Mouse (Mus musculus) gastrocnemius, postnatal 25 days (tissue): Measurements from ENCODE around the gene Gm5640. TPM values are rescaled to one million over a fixed set of nuclear protein-coding genes. Genes with fewer than 3 reads are reported as not detected.
"Not testable (repeated sequence)": the region's sequence is repeated elsewhere in the genome, so short reads cannot be mapped to it uniquely, and the experiment has no call there.

ENCODE experiments used
- DNase-seq: peaks from one replicate; pipeline ENCODE4 v3.0.0; 2022
- long read RNA-seq, 2 experiments: library from polyadenylated mRNA; stranded (forward); transcript quantifications; one replicate each; pipeline ENCODE4 v2.0.0; 2021
- total RNA-seq, 2 experiments: library from RNA; stranded (reverse); gene quantifications; 1 replicate in 1 of 2; 2 replicates in 1 of 2; pipeline ENCODE4 v1.2.3; 2021

Gm5640 gene
- not detected for total RNA-seq
- long read RNA-seq, experiment 1, result 0 reads
- long read RNA-seq, experiment 2, result 0 reads

- DNase-seq, result not testable (repeated sequence)
These were observed at the start of gene Gm5640 for GRCm38 (mm10) chrX:74645466-74646323. Gene Gm5640 (minus strand): TSS chrX:74645635.

- not testable (repeated sequence) for DNase-seq
These were observed 958 bp upstream of the Gm5640 start for GRCm38 (mm10) chrX:74646393-74646792.

GRCm38 (mm10) chrX:74592379-74592778 lies 53.1 kb downstream of the Gm5640 start, which contains the start of gene Olfr1325:
Gene Olfr1325 (plus strand): TSS chrX:74592679.
- no peak for DNase-seq

Other genes with a start within 250 kb of the Gm5640 start
- 1 to 10 TPM; 3.3 to 7.4 TPM for gene G6pdx, start 216.4 kb downstream of the Gm5640 start, total RNA-seq
- gene Gm6880, start 164.2 kb downstream of the Gm5640 start, total RNA-seq, result not detected
- not detected for gene Olfr1326-ps1, start 70.7 kb downstream of the Gm5640 start, total RNA-seq
- not detected for gene Olfr1325, start 53.0 kb downstream of the Gm5640 start, total RNA-seq
- gene Gm6890, start 95.3 kb upstream of the Gm5640 start, total RNA-seq, result not detected
- not detected for gene Gm5936, start 191.6 kb upstream of the Gm5640 start, total RNA-seq